Mouse (Mus musculus) midbrain, embryonic 16.5 days (tissue): ENCODE measurements around the gene Msi2. TPM values are rescaled to one million over a fixed set of nuclear protein-coding genes. Genes with fewer than 3 reads are reported as not detected.

Experiments used
- ATAC-seq: fragments of 200-750 bp; cut with Nextera tagmentation; 2 replicates; pipeline ENCODE4 v1.8.0; 2017; ENCODE audit warnings: moderate TSS enrichment
- H3K27ac ChIP-seq: fragments of 300-500 bp; sonication (generic); 2 replicates; pipeline ENCODE4 v1.5.1; 2014; ENCODE audit warnings: mild to moderate bottlenecking, low read length, mixed read lengths
- H3K27me3 ChIP-seq: fragments of 300-500 bp; sonication (generic); 2 replicates; pipeline ENCODE4 v1.6.1; 2014; ENCODE audit warnings: low read depth, low read length, mixed read lengths; ENCODE audit not compliant: control insufficient read depth, insufficient read depth
- H3K36me3 ChIP-seq: fragments of 300-500 bp; sonication (generic); 2 replicates; pipeline ENCODE4 v1.6.1; 2014; ENCODE audit warnings: mild to moderate bottlenecking, low read length, moderate library complexity, mixed read lengths; ENCODE audit not compliant: control insufficient read depth, insufficient read depth
- H3K4me1 ChIP-seq: fragments of 300-500 bp; sonication (generic); 2 replicates; pipeline ENCODE4 v1.6.1; 2014; ENCODE audit warnings: mild to moderate bottlenecking, low read length, mixed read lengths; ENCODE audit not compliant: control insufficient read depth, insufficient read depth
- H3K4me2 ChIP-seq: fragments of 300-500 bp; sonication (generic); 2 replicates; pipeline ENCODE4 v1.6.1; 2014; ENCODE audit warnings: mild to moderate bottlenecking, low read length, mixed read lengths
- H3K4me3 ChIP-seq: fragments of 300-500 bp; sonication (generic); 2 replicates; pipeline ENCODE4 v1.5.1; 2014; ENCODE audit warnings: low read depth, mild to moderate bottlenecking, low read length, moderate library complexity, mixed read lengths
- H3K9ac ChIP-seq: fragments of 300-500 bp; sonication (generic); 2 replicates; pipeline ENCODE4 v1.6.1; 2014; ENCODE audit warnings: low read depth, low read length, mixed read lengths
- H3K9me3 ChIP-seq: fragments of 300-500 bp; sonication (generic); replicated peaks from 2 replicates; pipeline ENCODE4 v1.6.1; 2014; ENCODE audit warnings: mild to moderate bottlenecking, low read length, mixed read lengths; ENCODE audit not compliant: control insufficient read depth, poor library complexity, severe bottlenecking
- WGBS: fragments of 180-500 bp; shearing (Covaris S2); extraction: QIAGEN DNeasy Blood & Tissue Kit; methylation state at CpG from one replicate; pipeline ENCODE4 v1.1.7; 2014; 5-methylcytosine and 5-hydroxymethylcytosine counted together
- polyA plus RNA-seq: library from polyadenylated mRNA; unstranded; fragments of >200 nt; fragmentation: Nextera tagmentation; extraction: Ambion mirVana; gene quantifications from 2 replicates; pipeline ENCODE4 v1.2.1, GENCODE M21; 2015

The Msi2 gene
- polyA plus RNA-seq, 1 experiment from 2014 or later: 29.4 TPM

GRCm38 (mm10) chr11:88701976-88702659, 16.2 kb downstream of the Msi2 start:
- H3K27ac ChIP-seq: peak overlapping the region; percentile 51; the same call in 1 of the 2 replicates
- H3K4me1 ChIP-seq: peaks cover 35% of the 10 kb centered on the region
- H3K9me3 ChIP-seq: no peaks in the 10 kb centered on the region
- no peaks in the 10 kb centered on the region; the same call in 1 of the 2 replicates for H3K36me3 ChIP-seq
- H3K4me3 ChIP-seq: no peak overlapping the region
- 20% methylated on average over 6 of the region's 6 CpGs for WGBS
- H3K9ac ChIP-seq: no peak overlapping the region
- H3K27me3 ChIP-seq: no peaks in the 10 kb centered on the region
- peak; percentile 64 for ATAC-seq
- H3K4me2 ChIP-seq: no peak overlapping the region

DNA sequence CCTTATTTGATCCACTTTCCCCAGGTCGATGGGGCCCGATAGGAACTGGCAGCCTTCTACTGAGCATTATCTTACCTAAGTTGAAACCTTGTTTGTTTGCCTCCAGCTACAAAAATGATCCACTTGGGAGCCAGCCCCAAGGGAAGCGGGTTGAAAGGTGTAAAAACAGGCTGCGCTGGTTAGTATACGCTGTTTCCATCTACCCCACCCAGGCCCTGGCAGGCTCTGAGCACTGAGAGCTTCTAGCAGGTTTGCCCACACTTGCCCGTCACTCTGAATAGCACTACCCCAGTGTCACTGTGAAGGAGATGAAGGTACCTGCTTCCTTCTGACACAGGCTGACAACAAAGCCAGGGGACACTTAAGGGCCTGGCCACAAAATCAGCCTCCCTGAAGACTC, 17.3 kb downstream of the Msi2 start:
- no peak for ATAC-seq
- H3K4me1 ChIP-seq: peaks cover 35% of the 10 kb centered on the region

DNA sequence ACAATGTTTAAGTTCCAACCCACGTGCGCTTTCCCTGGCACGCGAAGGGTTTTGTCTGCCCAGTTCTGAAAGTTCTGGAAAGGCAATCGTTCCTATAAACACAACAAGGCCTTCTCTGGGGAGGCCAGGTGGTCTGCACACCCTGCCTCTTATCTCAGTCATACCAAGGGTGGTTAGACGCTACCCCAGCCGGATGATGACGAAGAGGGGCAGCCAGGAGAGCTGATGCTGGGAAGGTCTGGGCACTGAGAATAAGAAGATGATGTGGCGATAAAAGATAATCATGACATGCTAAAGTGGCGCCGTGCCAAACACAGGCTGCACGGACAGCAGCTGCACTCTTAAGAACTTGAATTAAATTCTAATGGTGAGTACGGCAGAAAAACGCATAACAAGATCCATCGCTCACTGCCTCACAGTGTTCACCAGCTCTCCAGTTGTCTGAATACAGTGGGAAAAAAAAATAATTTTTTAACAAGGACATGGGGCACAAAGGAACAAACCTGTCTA, 18.1 kb downstream of the Msi2 start:
- no peak overlapping the region for H3K4me3 ChIP-seq
- H3K9me3 ChIP-seq: no peaks in the 10 kb centered on the region
- H3K9ac ChIP-seq: no peak overlapping the region
- ATAC-seq: no peak
- 52% methylated on average over 15 of the region's 15 CpGs for WGBS
- no peak overlapping the region for H3K4me2 ChIP-seq
- peaks cover 34% of the 10 kb centered on the region for H3K4me1 ChIP-seq
- no peaks in the 10 kb centered on the region; the same call in 1 of the 2 replicates for H3K36me3 ChIP-seq
- H3K27me3 ChIP-seq: no peaks in the 10 kb centered on the region
- no peak overlapping the region for H3K27ac ChIP-seq

More for the DNA sequence above, 17.3 kb downstream of the Msi2 start:
- Histone ChIP-seq H3K4me3 (no peak overlapping the region), H3K4me2 (no peak overlapping the region), H3K36me3 (no peaks in the 10 kb centered on the region; the same call in 1 of the 2 replicates), H3K9ac (no peak overlapping the region), H3K27ac (no peak overlapping the region), H3K9me3 (no peaks in the 10 kb centered on the region), H3K27me3 (no peaks in the 10 kb centered on the region)
- 84% methylated on average over 6 of the region's 6 CpGs for WGBS

DNA sequence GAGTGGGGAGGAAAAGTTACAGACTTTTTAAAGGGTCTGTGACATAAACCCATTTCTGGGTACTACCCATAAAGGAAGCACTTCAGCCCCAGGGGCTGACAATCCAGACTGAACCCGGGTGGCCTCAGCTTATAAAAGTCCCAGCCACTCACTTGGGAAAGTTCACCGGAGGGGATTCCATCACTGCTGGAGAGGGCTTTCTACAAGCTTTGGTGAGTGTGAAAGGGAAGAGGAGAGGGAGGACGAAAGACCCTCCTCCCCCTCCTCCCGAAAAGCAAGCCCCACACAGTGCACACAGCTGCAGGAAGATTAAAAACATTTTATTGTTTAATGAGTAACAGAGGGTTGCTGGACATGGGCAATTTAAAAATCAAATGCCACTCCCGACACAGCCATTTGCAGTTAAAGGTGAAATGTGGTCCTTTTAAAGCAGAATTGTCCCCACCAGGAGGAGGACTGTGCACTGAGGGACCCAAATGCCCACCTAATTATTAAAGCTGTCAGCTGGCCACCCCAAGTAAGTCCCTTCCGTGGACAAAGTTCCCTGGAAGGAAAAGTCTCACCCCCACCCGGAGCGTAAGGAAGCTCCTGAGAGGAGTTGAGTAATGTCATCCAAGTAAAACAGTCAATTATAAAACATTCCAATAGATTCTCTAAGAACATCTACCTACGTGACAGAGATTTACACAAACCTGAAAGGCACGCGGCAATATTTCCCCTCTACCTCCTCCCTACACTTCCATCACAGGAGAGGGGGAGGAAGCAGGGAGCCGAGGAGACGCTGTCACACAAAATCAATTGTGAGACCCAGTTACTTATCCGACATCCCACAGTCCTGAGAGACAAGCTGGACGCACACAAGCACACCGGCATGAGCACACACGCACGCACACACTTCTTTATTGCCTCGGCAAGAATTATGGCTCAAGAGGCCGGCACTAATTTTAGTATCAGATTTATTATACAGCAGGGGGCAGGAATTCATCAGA, 24.1 kb downstream of the Msi2 start:
- Histone ChIP-seq H3K27ac (peak overlapping the region; percentile 18; the same call in 1 of the 2 replicates), H3K4me3 (no peak overlapping the region), H3K9ac (0 out of 2 replicates have a peak overlapping the region, but pooled peaks have one; percentile 3), H3K4me2 (no peak overlapping the region), H3K27me3 (no peaks in the 10 kb centered on the region), H3K4me1 (peaks cover 37% of the 10 kb centered on the region), H3K36me3 (no peaks in the 10 kb centered on the region), H3K9me3 (no peaks in the 10 kb centered on the region)
- ATAC-seq: 0 out of 2 replicates have a peak, but pooled peaks have one; percentile 30
- WGBS: 12% methylated on average over 20 of the region's 20 CpGs

GRCm38 (mm10) chr11:88693002-88693769, 25.1 kb downstream of the Msi2 start:
- Histone ChIP-seq H3K27me3 (no peaks in the 10 kb centered on the region), H3K4me2 (peak overlapping the region; percentile 28), H3K4me3 (no peak overlapping the region), H3K27ac (peak overlapping the region; percentile 18; the same call in 1 of the 2 replicates), H3K9ac (no peak overlapping the region), H3K9me3 (no peaks in the 10 kb centered on the region), H3K36me3 (no peaks in the 10 kb centered on the region), H3K4me1 (peaks cover 37% of the 10 kb centered on the region)
- no peak for ATAC-seq
- WGBS: 29% methylated on average over 13 of the region's 13 CpGs

DNA sequence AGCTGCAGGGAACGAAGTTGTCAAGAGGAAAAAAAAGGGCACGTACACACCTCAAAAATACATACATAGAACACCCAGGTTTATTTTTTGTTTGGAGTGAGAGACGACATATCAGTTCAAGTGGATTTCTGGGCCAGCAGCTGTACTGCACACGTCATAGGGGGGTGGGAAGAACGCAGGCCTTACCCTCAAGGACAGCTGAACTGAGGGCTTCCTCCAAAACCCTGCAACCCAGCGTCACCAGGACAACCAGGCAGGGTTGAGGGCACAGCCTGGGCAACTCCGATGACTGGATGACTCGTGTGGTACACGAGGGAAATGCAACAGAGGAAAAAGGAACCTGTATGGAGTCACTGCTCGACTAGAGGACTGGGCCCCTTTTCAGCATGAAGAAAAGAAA, 25.9 kb downstream of the Msi2 start:
- 21% methylated on average over 9 of the region's 10 CpGs for WGBS
- no peak overlapping the region for H3K27ac ChIP-seq
- peak; percentile 52; the same call in 1 of the 2 replicates for ATAC-seq

GRCm38 (mm10) chr11:88690556-88691287, 27.6 kb downstream of the Msi2 start:
- H3K27ac ChIP-seq: no peak overlapping the region
- 12% methylated on average over 12 of the region's 12 CpGs for WGBS
- peaks cover 37% of the 10 kb centered on the region for H3K4me1 ChIP-seq

More for the DNA sequence above, 25.9 kb downstream of the Msi2 start:
- Histone ChIP-seq H3K9ac (no peak overlapping the region), H3K4me1 (peaks cover 37% of the 10 kb centered on the region), H3K36me3 (no peaks in the 10 kb centered on the region), H3K4me3 (no peak overlapping the region), H3K27me3 (no peaks in the 10 kb centered on the region), H3K9me3 (no peaks in the 10 kb centered on the region), H3K4me2 (no peak overlapping the region)

More at GRCm38 (mm10) chr11:88690556-88691287, 27.6 kb downstream of the Msi2 start:
- Histone ChIP-seq H3K4me3 (no peak overlapping the region), H3K9ac (no peak overlapping the region), H3K27me3 (no peaks in the 10 kb centered on the region), H3K9me3 (no peaks in the 10 kb centered on the region), H3K36me3 (no peaks in the 10 kb centered on the region), H3K4me2 (no peak overlapping the region)
- ATAC-seq: no peak
